Mouse (Mus musculus) olfactory bulb, adult 2 months (tissue): ENCODE measurements at regions not wholly inside any gene's neighbourhood (a gene's known extent, or its start where the extent isn't known, plus 50 kb on each side); places are given as distances from the start of the nearest gene placed in this dataset.

Experiments used
- CTCF ChIP-seq: fragments of 200-500 bp; IDR thresholded peaks from 2 replicates; pipeline ENCODE4 v1.5.1; 2012; ENCODE audit warnings: low read depth, mild to moderate bottlenecking, low read length, moderate library complexity; ENCODE audit not compliant: insufficient read depth
- POLR2A ChIP-seq: fragments of 200-500 bp; IDR thresholded peaks from 2 replicates; pipeline ENCODE4 v1.6.1; 2012; ENCODE audit warnings: mild to moderate bottlenecking, low read depth, low read length, moderate library complexity; ENCODE audit not compliant: insufficient read depth

DNA sequence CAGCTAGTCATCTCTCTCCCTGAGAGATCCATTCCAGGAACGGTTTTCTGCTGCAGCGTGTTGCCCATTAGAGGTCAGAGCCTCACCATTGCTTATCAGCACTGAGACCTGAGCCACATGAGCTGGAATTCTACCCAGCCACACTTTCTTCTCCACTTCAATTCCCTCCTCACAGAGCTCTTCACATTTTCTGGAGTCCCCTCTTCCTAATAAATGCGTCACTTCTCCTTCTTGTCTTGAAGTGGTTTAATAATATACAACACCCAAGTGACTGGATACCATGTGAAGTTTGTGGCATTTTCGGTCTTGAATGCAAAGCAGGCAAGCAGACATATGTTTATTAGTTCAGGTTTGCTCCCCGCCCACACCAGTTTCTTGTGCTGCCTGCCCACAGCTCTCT lies 324.9 kb downstream of the Fat4 start:
- TF ChIP-seq POLR2A, result no peak
- no peak for TF ChIP-seq CTCF
